Mouse (Mus musculus) embryonic fibroblast, embryonic 13.5 days (primary cell): ENCODE data around the gene Grb7.

Source experiments
- CTCF ChIP-seq: IDR thresholded peaks from 2 replicates; pipeline ENCODE4 v1.5.1; 2011; ENCODE audit warnings: mild to moderate bottlenecking, control low read depth, low read length, moderate library complexity, borderline replicate concordance; ENCODE audit not compliant: insufficient read depth
- POLR2A ChIP-seq: IDR thresholded peaks from 2 replicates; pipeline ENCODE4 v1.6.1; 2011; ENCODE audit warnings: low read depth, mild to moderate bottlenecking, control low read depth, low read length, moderate library complexity

GRCm38 (mm10) chr11:98400161-98400726, 46.0 kb upstream of the Grb7 start, which contains the start of gene Pgap3:
- TF ChIP-seq CTCF: no peak
- peak; percentile 50 for TF ChIP-seq POLR2A
